Mouse (Mus musculus): ENCODE measurements at regions not wholly inside any gene's neighbourhood (a gene's known extent, or its start where the extent isn't known, plus 50 kb on each side); places are given as distances from the start of the nearest gene placed in this dataset.

- no peak for DNase-seq (ENCODE audit: extremely low read depth)
- Histone ChIP-seq H3K9ac (ENCODE audit: insufficient read depth, low read depth) (no peak overlapping the region), H3K79me2 (replicated peaks; ENCODE audit: control insufficient read depth, extremely low read depth, insufficient read depth, poor library complexity, severe bottlenecking) (no peaks in the 10 kb centered on the region), H3K4me3 (replicated peaks in 1 of 3; ENCODE audit: low read depth in 2 of 3, low read length in 2 of 3, poor library complexity in 1 of 3) (no peak overlapping the region), H3K4me2 (ENCODE audit: insufficient read depth, low read depth, poor library complexity, severe bottlenecking) (no peak overlapping the region), H3K27ac (ENCODE audit: insufficient read depth, low read depth) (no peak overlapping the region), H3K4me1 (ENCODE audit: control insufficient read depth in 1 of 2, insufficient read depth in 2 of 2) (no peaks in the 10 kb centered on the region), H3K27me3 (replicated peaks) (no peaks in the 10 kb centered on the region), H3K36me3 (replicated peaks in 1 of 2; ENCODE audit: control insufficient read depth in 1 of 2, insufficient read depth in 1 of 2, low read length in 1 of 2) (no peaks in the 10 kb centered on the region), H3K9me3 (replicated peaks; ENCODE audit: low read length) (no peaks in the 10 kb centered on the region)
- TF ChIP-seq SMC3 (IDR thresholded peaks at IDR 0.05; ENCODE audit: low read depth, low read length) = no peak
- TF ChIP-seq ETS1 (conservative IDR thresholded peaks at IDR 0.05; ENCODE audit: low read depth, low read length) = no peak
- no peak for TF ChIP-seq CTCF (conservative IDR thresholded peaks at IDR 0.05 in 1 of 2, IDR thresholded peaks at IDR 0.05 in 1 of 2; ENCODE audit: low read depth in 2 of 2, low read length in 2 of 2)
- no peak for TF ChIP-seq POLR2A (IDR thresholded peaks at IDR 0.05; ENCODE audit: low read depth, low read length)
- TF ChIP-seq NRF1 (IDR thresholded peaks at IDR 0.05; ENCODE audit: low read depth, low read length) = no peak
- no peak for TF ChIP-seq POLR2AphosphoS2 (IDR thresholded peaks at IDR 0.05; ENCODE audit: low read depth, low read length)
- no peak for TF ChIP-seq JUND (conservative IDR thresholded peaks at IDR 0.05; ENCODE audit: low read depth, low read length)
- TF ChIP-seq BHLHE40 (IDR thresholded peaks at IDR 0.05; ENCODE audit: low read depth, low read length) = no peak
- TF ChIP-seq CHD1 (IDR thresholded peaks at IDR 0.05; ENCODE audit: low read depth, low read length) = no peak
- in situ Hi-C loops (cut with MboI; ENCODE audit: low pct_ligation_motif_present, low pct_unique_long_range_greater_than_20kb, low sequenced_read_pairs) = no loop called here
- dilution Hi-C loops (cut with MboI; ENCODE audit: extremely low pct_ligation_motif_present, extremely low pct_unique_long_range_greater_than_20kb, low sequenced_read_pairs) = no loop called here
Observed at GRCm38 (mm10) chrX:158947191-158947590, 262.9 kb upstream of the Rps6ka3 start.

DNA sequence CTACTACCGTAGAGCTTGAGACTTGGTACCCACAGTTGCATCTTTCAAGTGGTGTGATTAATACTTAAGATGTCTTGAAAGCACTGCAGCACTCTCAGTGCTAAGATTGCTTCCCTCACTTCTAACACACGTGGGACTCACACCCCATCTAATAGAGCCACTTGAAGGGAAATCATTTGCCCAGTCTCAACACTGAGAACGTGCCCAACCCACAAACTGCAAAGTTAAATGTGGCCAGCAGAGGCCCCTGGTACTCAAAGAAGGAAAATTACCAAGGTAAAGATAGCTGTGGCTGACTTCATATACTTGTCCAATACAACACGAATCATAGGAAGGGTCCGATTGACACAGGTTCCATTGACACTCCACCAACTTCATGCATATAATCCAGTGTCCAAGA lies 238.4 kb upstream of the Rps6ka3 start:
- Histone ChIP-seq H3K4me3 (replicated peaks in 1 of 3; ENCODE audit: low read depth in 2 of 3, low read length in 2 of 3, poor library complexity in 1 of 3) (no peak overlapping the region), H3K9ac (ENCODE audit: insufficient read depth, low read depth) (no peak overlapping the region), H3K27ac (ENCODE audit: insufficient read depth, low read depth) (no peak overlapping the region), H3K4me1 (ENCODE audit: control insufficient read depth in 1 of 2, insufficient read depth in 2 of 2) (no peaks in the 10 kb centered on the region), H3K27me3 (replicated peaks) (no peaks in the 10 kb centered on the region), H3K79me2 (replicated peaks; ENCODE audit: control insufficient read depth, extremely low read depth, insufficient read depth, poor library complexity, severe bottlenecking) (no peaks in the 10 kb centered on the region), H3K9me3 (replicated peaks; ENCODE audit: low read length) (no peaks in the 10 kb centered on the region), H3K36me3 (replicated peaks in 1 of 2; ENCODE audit: control insufficient read depth in 1 of 2, insufficient read depth in 1 of 2, low read length in 1 of 2) (no peaks in the 10 kb centered on the region), H3K4me2 (ENCODE audit: insufficient read depth, low read depth, poor library complexity, severe bottlenecking) (no peak overlapping the region)
- in situ Hi-C loops (cut with MboI; ENCODE audit: low pct_ligation_motif_present, low pct_unique_long_range_greater_than_20kb, low sequenced_read_pairs) = no loop called here
- dilution Hi-C loops (cut with MboI; ENCODE audit: extremely low pct_ligation_motif_present, extremely low pct_unique_long_range_greater_than_20kb, low sequenced_read_pairs) = no loop called here
- peak; percentile 5 for DNase-seq (ENCODE audit: extremely low read depth)
- no peak for TF ChIP-seq JUND (conservative IDR thresholded peaks at IDR 0.05; ENCODE audit: low read depth, low read length)
- TF ChIP-seq CTCF (conservative IDR thresholded peaks at IDR 0.05 in 1 of 2, IDR thresholded peaks at IDR 0.05 in 1 of 2; ENCODE audit: low read depth in 2 of 2, low read length in 2 of 2) = peak in 1 of 2 experiments; percentile 50; a peak in 2 of 4 replicates
- no peak for TF ChIP-seq USF1 (IDR thresholded peaks at IDR 0.05; ENCODE audit: low read depth, low read length)
- TF ChIP-seq ELF1 (IDR thresholded peaks at IDR 0.05; ENCODE audit: low read depth, low read length) = no peak
- TF ChIP-seq KAT2A (IDR thresholded peaks at IDR 0.05; ENCODE audit: insufficient replicate concordance, low read length) = no peak
- TF ChIP-seq ZMIZ1 (IDR thresholded peaks at IDR 0.05; ENCODE audit: low read depth, low read length) = no peak
- peak; percentile 45 for TF ChIP-seq RAD21 (IDR thresholded peaks at IDR 0.05; ENCODE audit: low read depth, low read length)
- no peak for TF ChIP-seq RCOR1 (conservative IDR thresholded peaks at IDR 0.05; ENCODE audit: low read depth, low read length)
- peak; percentile 56 for TF ChIP-seq SMC3 (IDR thresholded peaks at IDR 0.05; ENCODE audit: low read depth, low read length)

Measured in CH12.LX (cell line).